ENCODE assay signal across 12 mouse cellular contexts in the genomic region with DNA sequence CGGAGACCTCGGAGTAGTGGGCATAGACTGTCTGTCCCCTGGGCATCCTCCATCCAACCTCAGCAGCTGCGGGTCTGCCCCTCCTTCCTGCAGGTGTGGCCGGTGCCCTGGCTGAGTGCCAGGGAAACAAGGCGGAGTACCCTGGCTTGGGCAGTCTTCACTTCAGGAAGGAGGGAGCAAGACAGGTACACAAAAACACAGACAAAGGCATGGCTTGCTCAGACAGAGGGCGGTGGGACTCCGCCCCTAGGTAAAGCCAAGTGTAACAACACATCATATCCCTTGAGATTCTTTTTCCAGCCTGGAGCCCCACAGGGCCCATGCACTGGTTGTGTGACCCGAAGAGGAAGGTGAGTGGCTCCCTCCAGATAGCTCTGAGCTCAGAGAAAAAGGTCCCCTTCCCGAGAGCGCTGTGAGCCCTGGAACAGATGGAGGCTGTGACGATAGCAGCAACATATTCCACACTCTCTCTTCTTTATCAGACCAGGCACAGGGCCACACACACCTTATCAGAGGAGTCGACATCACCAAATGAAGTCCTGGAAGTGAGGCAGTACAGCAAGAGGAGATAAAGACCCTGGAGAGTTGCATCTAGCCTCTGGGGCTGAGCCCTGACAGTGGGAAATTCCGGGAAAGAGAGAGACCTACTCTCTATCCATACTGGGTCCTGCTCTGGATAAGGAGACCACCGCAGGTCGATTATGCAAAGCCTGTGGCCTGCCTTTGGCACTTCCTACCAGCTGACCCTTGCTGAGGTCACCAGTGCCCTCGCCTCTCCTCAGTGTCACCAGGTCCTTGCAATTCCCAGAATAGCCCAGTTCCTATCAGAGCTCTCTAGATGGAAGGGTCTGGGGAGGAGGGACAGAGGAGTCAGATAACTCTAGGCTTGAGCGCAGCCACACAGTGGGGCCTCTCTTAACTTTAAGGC. TPM values are rescaled to one million over a fixed set of nuclear protein-coding genes. Genes with fewer than 3 reads are reported as not detected.
DNase-seq lines count a peak whose midpoint lies in the region; ATAC-seq and TF ChIP-seq lines count a peak whose summit lies in the region.
"Had no signal": no experiment of that assay in that cellular context is flagged by ENCODE, and none has a peak within 500 bp of the region (broad histone marks: within the 10 kb centered on the region; RNA-seq: fewer than 3 reads in every experiment).

No protein-coding gene starts in this region.

- H3K4me1 ChIP-seq in limb, embryonic 11.5 days (ENCODE audit: control insufficient read depth, insufficient read depth, low read length): no peaks in the 10 kb centered on the region
- no peaks in the 10 kb centered on the region for H3K4me1 ChIP-seq in limb, embryonic 10.5 days
- peaks cover 18% of the 10 kb centered on the region for H3K4me1 ChIP-seq in small intestine, adult 2 months (ENCODE audit: control insufficient read depth, insufficient read depth, insufficient read length, low read length)
- H3K4me1 ChIP-seq: forebrain, embryonic 15.5 days had no signal

- no peak for TF ChIP-seq POLR2A in small intestine, adult 2 months (IDR thresholded peaks at IDR 0.05; ENCODE audit: low read depth, low read length)

- H3K27me3 ChIP-seq in limb, embryonic 11.5 days (ENCODE audit: control insufficient read depth, insufficient read depth, low read length): no peaks in the 10 kb centered on the region
- H3K27me3 ChIP-seq in limb, embryonic 10.5 days (ENCODE audit: low read depth, poor library complexity, severe bottlenecking): peaks cover 17% of the 10 kb centered on the region; the same call in 1 of the 2 replicates
- no peaks in the 10 kb centered on the region for H3K27me3 ChIP-seq in small intestine, adult 2 months (ENCODE audit: control insufficient read depth, insufficient read depth, low read length)
- H3K27me3 ChIP-seq: forebrain, embryonic 15.5 days had no signal

- H3K9ac ChIP-seq in limb, embryonic 11.5 days (ENCODE audit: low read length): no peak overlapping the region
- H3K9ac ChIP-seq: forebrain, embryonic 15.5 days had no signal

- no peak overlapping the region for H3K27ac ChIP-seq in limb, embryonic 11.5 days (replicated peaks; ENCODE audit: low read depth, low read length)
- no peak overlapping the region for H3K27ac ChIP-seq in limb, embryonic 10.5 days
- 0 out of 2 replicates have a peak overlapping the region, but pooled peaks have one; percentile 7 for H3K27ac ChIP-seq in small intestine, adult 2 months (ENCODE audit: insufficient read depth, low read depth, low read length)
- H3K27ac ChIP-seq: forebrain, embryonic 15.5 days had no signal

- H3K36me3 ChIP-seq in limb, embryonic 11.5 days (ENCODE audit: control insufficient read depth, insufficient read depth, low read length): no peaks in the 10 kb centered on the region
- no peaks in the 10 kb centered on the region for H3K36me3 ChIP-seq in limb, embryonic 10.5 days
- H3K36me3 ChIP-seq in small intestine, adult 2 months (ENCODE audit: control insufficient read depth, insufficient read depth, low read length): no peaks in the 10 kb centered on the region
- H3K36me3 ChIP-seq: forebrain, embryonic 15.5 days had no signal

- H3K4me2 ChIP-seq in limb, embryonic 11.5 days (ENCODE audit: low read depth, severe bottlenecking): no peak overlapping the region
- H3K4me2 ChIP-seq: forebrain, embryonic 15.5 days had no signal

- WGBS in limb, embryonic 11.5 days: 55% methylated on average over 17 of the region's 17 CpGs
- 53% methylated on average over 17 of the region's 17 CpGs for WGBS in limb, embryonic 10.5 days
- WGBS in small intestine, adult 2 months: 30% methylated on average over 17 of the region's 17 CpGs

- H3K4me3 ChIP-seq in limb, embryonic 11.5 days (ENCODE audit: low read depth, low read length): no peak overlapping the region
- H3K4me3 ChIP-seq in limb, embryonic 10.5 days: no peak overlapping the region
- H3K4me3 ChIP-seq in small intestine, adult 2 months (ENCODE audit: low read depth, low read length): no peak overlapping the region
- H3K4me3 ChIP-seq: forebrain, embryonic 15.5 days had no signal

- no peaks in the 10 kb centered on the region for H3K9me3 ChIP-seq in limb, embryonic 11.5 days (ENCODE audit: control insufficient read depth, low read length)
- H3K9me3 ChIP-seq in limb, embryonic 10.5 days (replicated peaks): no peaks in the 10 kb centered on the region
- H3K9me3 ChIP-seq: forebrain, embryonic 15.5 days had no signal

- 0 out of 2 replicates have a peak, but pooled peaks have one; percentile 5 for TF ChIP-seq CTCF in small intestine, adult 2 months (IDR thresholded peaks at IDR 0.05; ENCODE audit: extremely low read depth, insufficient read length, insufficient replicate concordance, low read depth, low read length)

- no peak for DNase-seq in limb, embryonic 11.5 days (ENCODE audit: low spot score)
- no peak for DNase-seq in limb, embryonic 10.5 days (ENCODE audit: low spot score)
- DNase-seq in c-Kit-positive CD71-positive TER-119-positive erythroid progenitor cells, embryonic 14.5 days (ENCODE audit: low spot score): peak; percentile 57
- DNase-seq in heart, postnatal 4 days: peak; percentile 67
- DNase-seq in thymus, postnatal 10 days (ENCODE audit: low spot score in 2 of 2): no peak
- DNase-seq in thymus, postnatal 36 days: no peak
- DNase-seq: cerebellum, adult 2 months; kidney, adult 11 months; retina, postnatal 1 day had no signal

- peak; percentile 47; the same call in 1 of the 2 replicates for ATAC-seq in limb, embryonic 11.5 days (ENCODE audit: insufficient number of reproducible peaks, low FRiP score, low TSS enrichment, low read depth)
- ATAC-seq in cerebellum, adult (ENCODE audit: insufficient number of reproducible peaks, low FRiP score, low TSS enrichment): no peak
- ATAC-seq: forebrain, embryonic 15.5 days had no signal

RNA-seq across cellular contexts. Expression of gene Pirt, which starts 1.0 kb away (rescaled TPM):
- polyA plus RNA-seq in limb, embryonic 11.5 days (2014; fragmentation: Nextera tagmentation; extraction: Ambion mirVana): not detected in 2 replicates
- polyA plus RNA-seq in limb, embryonic 10.5 days (2016; fragmentation: Nextera tagmentation; extraction: Ambion mirVana): not detected in 2 replicates
- total RNA-seq in heart, postnatal 4 days (2021): 10 to 100 TPM; 32.0 to 36.6 TPM
- 0.98 TPM in 2 replicates for polyA plus RNA-seq in small intestine, adult 2 months (2012; rRNA removed)
- polyA plus RNA-seq: forebrain, embryonic 15.5 days had no signal

RNA-seq across cellular contexts. Expression of gene Tmem238l, which starts 43.6 kb away (rescaled TPM):
- not detected in 2 replicates for polyA plus RNA-seq in limb, embryonic 11.5 days (2014; fragmentation: Nextera tagmentation; extraction: Ambion mirVana)
- not detected in 2 replicates for polyA plus RNA-seq in limb, embryonic 10.5 days (2016; fragmentation: Nextera tagmentation; extraction: Ambion mirVana)
- under 1 TPM; 0.34 to 0.52 TPM for total RNA-seq in heart, postnatal 4 days (2021)
- 69.2 and 269 TPM in 2 replicates for polyA plus RNA-seq in small intestine, adult 2 months (2012; rRNA removed)
- polyA plus RNA-seq: cerebellum, adult 2 months; forebrain, embryonic 15.5 days had no signal

Comparison
In these comparisons a context has a peak if more than half of its experiments do, and no peak if none do; other contexts are left out.
1. DNase-seq: peak in c-Kit-positive CD71-positive TER-119-positive erythroid progenitor cells, embryonic 14.5 days (single experiment) and heart, postnatal 4 days (single experiment); none in limb, embryonic 11.5 days (single experiment), limb, embryonic 10.5 days (single experiment), thymus, postnatal 10 days (0 of 2) and thymus, postnatal 36 days (0 of 2).
2. RNA of gene Tmem238l, which starts 43.6 kb away (polyA plus RNA-seq): 69.2 to 269 TPM in small intestine, adult 2 months; not detected in limb, embryonic 11.5 days and not detected in limb, embryonic 10.5 days; every median in the first group is over 10 times any median in the second.